Comparison of ENCODE assay signal across 8 mouse cellular contexts in the genomic region with DNA sequence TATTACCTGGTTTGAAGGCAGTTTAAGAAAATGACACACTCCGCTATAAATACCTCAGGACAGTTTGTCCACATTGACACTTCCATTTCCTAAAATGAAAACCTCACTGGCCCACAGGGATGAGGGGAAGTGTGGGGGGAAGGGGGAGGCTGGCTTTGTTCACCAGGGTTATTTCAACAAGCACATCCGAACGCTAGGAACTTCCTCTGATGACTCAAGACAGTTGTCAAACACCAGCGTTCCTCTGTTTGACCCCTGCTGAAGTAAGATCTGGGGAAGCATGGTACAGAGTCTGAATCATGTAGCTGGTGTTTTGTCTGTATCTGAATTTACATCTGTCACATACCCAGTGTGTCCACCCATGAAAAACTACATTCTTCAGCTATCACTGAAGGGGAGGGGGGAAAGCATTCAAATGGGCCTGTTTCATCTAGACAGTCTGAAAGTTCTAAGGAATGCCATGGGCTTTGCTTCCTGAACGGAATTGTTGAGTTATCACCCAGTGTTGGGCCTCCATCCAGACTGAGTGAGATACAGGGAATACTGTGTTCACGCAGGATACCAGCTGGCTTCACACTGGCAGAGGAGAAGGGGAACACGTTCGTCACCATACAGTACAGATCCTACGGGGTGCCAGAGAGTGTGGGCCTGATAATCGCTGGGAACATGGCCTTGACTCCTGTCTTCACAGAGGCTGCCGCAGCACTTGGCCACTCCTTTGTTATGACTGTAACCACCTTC. TPM values are rescaled to one million over a fixed set of nuclear protein-coding genes. Genes with fewer than 3 reads are reported as not detected.
DNase-seq lines count a peak whose midpoint lies in the region; ATAC-seq and TF ChIP-seq lines count a peak whose summit lies in the region.

No protein-coding gene starts in this region.

- no peaks in the 10 kb centered on the region for H3K27me3 ChIP-seq in liver, embryonic 14.5 days (ENCODE audit: control insufficient read depth, insufficient read depth, low read length)
- no peaks in the 10 kb centered on the region for H3K27me3 ChIP-seq in stomach, embryonic 15.5 days (replicated peaks)

- no peak overlapping the region for H3K4me3 ChIP-seq in liver, embryonic 14.5 days (ENCODE audit: insufficient read depth in 1 of 2, low read depth in 2 of 2, low read length in 2 of 2)
- H3K4me3 ChIP-seq in stomach, embryonic 15.5 days (replicated peaks), result no peak overlapping the region

- H3K4me1 ChIP-seq in liver, embryonic 14.5 days (replicated peaks; ENCODE audit: control insufficient read depth in 2 of 2, insufficient read depth in 2 of 2, low read length in 1 of 2), result peaks cover 11 to 39% of the 10 kb centered on the region in 2 experiments
- H3K4me1 ChIP-seq in stomach, embryonic 15.5 days, result 0 out of 2 replicates have a peak, but pooled peaks cover 3% of the 10 kb centered on the region

- no peaks in the 10 kb centered on the region for H3K9me3 ChIP-seq in liver, embryonic 14.5 days (ENCODE audit: control insufficient read depth, low read length)
- H3K9me3 ChIP-seq in stomach, embryonic 15.5 days, result no peaks in the 10 kb centered on the region

- no peak overlapping the region for H3K4me2 ChIP-seq in liver, embryonic 14.5 days (ENCODE audit: low read depth)
- no peak overlapping the region for H3K4me2 ChIP-seq in stomach, embryonic 15.5 days

- H3K36me3 ChIP-seq in liver, embryonic 14.5 days (replicated peaks; ENCODE audit: control insufficient read depth, insufficient read depth, low read depth), result no peaks in the 10 kb centered on the region
- no peaks in the 10 kb centered on the region for H3K36me3 ChIP-seq in stomach, embryonic 15.5 days

- no peak for TF ChIP-seq CTCF in liver, embryonic 14.5 days (IDR thresholded peaks at IDR 0.05; ENCODE audit: low read depth)

- H3K9ac ChIP-seq in liver, embryonic 14.5 days (replicated peaks), result no peak overlapping the region
- H3K9ac ChIP-seq in stomach, embryonic 15.5 days, result no peak overlapping the region

- TF ChIP-seq EP300 in liver, embryonic 14.5 days (IDR thresholded peaks at IDR 0.05; ENCODE audit: low read depth), result peak; percentile 33; the same call in 1 of the 2 replicates

- intact Hi-C loops in heart, postnatal 36 days (cut with DNase I), result no loop called here

- ATAC-seq in liver, embryonic 14.5 days (ENCODE audit: insufficient read depth), result peak; percentile 47; the same call in 1 of the 2 replicates
- 0 out of 2 replicates have a peak, but pooled peaks have one; percentile 47 for ATAC-seq in stomach, embryonic 15.5 days (ENCODE audit: insufficient read depth, low FRiP score, low read depth)

- DNase-seq in embryo, embryonic 10.5 days (ENCODE audit: low spot score), result peak; percentile 10
- no peak for DNase-seq in embryo, embryonic 9.5 days (ENCODE audit: extremely low spot score)
- peak; percentile 33 for DNase-seq in urinary bladder, postnatal 25 days (ENCODE audit: low spot score)
- DNase-seq in urinary bladder, postnatal 10 days (ENCODE audit: low spot score), result no peak
- DNase-seq in heart, postnatal 36 days, result peak; percentile 50 to 55
- DNase-seq in liver, embryonic 14.5 days (ENCODE audit: low read depth in 3 of 3, low spot score in 3 of 3), result no peak
- DNase-seq in cerebellum, postnatal 36 days, result no peak

- no peak overlapping the region for H3K27ac ChIP-seq in liver, embryonic 14.5 days
- H3K27ac ChIP-seq in stomach, embryonic 15.5 days, result 0 out of 2 replicates have a peak overlapping the region, but pooled peaks have one; percentile 27

- 26% methylated on average over 11 of the region's 11 CpGs for whole genome bisulfite sequencing in liver, embryonic 14.5 days (ENCODE audit: insufficient replicate concordance)
- 44% methylated on average over 11 of the region's 11 CpGs for WGBS in stomach, embryonic 15.5 days

RNA-seq across cellular contexts. Expression of gene Fam133b, which starts 40.9 kb away (rescaled TPM):
- total RNA-seq in heart, postnatal 36 days (2021), result 10 to 100 TPM; 10.9 to 11.9 TPM
- polyA plus RNA-seq in liver, embryonic 14.5 days (2012; rRNA removed), result 6.5 and 10.9 TPM in 2 replicates
- 11.6 and 11.7 TPM in 2 replicates for polyA plus RNA-seq in liver, embryonic 14.5 days (2014; fragmentation: Nextera tagmentation; extraction: Ambion mirVana)
- polyA plus RNA-seq in stomach, embryonic 15.5 days (2015; fragmentation: Nextera tagmentation; extraction: Ambion mirVana), result 24.8 TPM in 2 replicates

Comparison
In these comparisons a context has a peak if more than half of its experiments do, and no peak if none do; other contexts are left out.
1. DNase-seq: peak in embryo, embryonic 10.5 days (single experiment), urinary bladder, postnatal 25 days (single experiment) and heart, postnatal 36 days (2 of 2); none in embryo, embryonic 9.5 days (single experiment), urinary bladder, postnatal 10 days (single experiment), liver, embryonic 14.5 days (0 of 3) and cerebellum, postnatal 36 days (0 of 2).